Mouse (Mus musculus) forebrain, postnatal 0 days (tissue): ENCODE measurements around the gene Cdh13. TPM values are rescaled to one million over a fixed set of nuclear protein-coding genes. Genes with fewer than 3 reads are reported as not detected.

Experiments used
- ATAC-seq: fragments of 200-750 bp; cut with Nextera tagmentation; 2 replicates; pipeline ENCODE4 v1.8.0; 2017; ENCODE audit warnings: mild to moderate bottlenecking, moderate library complexity
- DNase-seq: peaks from one replicate; pipeline ENCODE4 v3.0.0-alpha.2; 2015
- H3K27ac ChIP-seq: fragments of 300-500 bp; sonication (generic); 2 replicates; pipeline ENCODE4 v1.5.1; 2014; ENCODE audit warnings: low read depth, mild to moderate bottlenecking, antibody characterized with exemption, low read length, moderate library complexity, mixed read lengths
- H3K27me3 ChIP-seq: fragments of 300-500 bp; sonication (generic); 2 replicates; pipeline ENCODE4 v1.6.1; 2014; ENCODE audit warnings: mild to moderate bottlenecking, low read length, mixed read lengths; ENCODE audit not compliant: insufficient read depth
- H3K36me3 ChIP-seq: fragments of 300-500 bp; sonication (generic); 2 replicates; pipeline ENCODE4 v1.6.1; 2014; ENCODE audit warnings: mild to moderate bottlenecking, moderate library complexity; ENCODE audit not compliant: insufficient read depth
- H3K4me1 ChIP-seq: fragments of 300-500 bp; sonication (generic); 2 replicates; pipeline ENCODE4 v1.6.1; 2014; ENCODE audit warnings: antibody characterized with exemption; ENCODE audit not compliant: insufficient read depth
- H3K4me2 ChIP-seq: fragments of 300-500 bp; sonication (generic); 2 replicates; pipeline ENCODE4 v1.6.1; 2014; ENCODE audit warnings: low read depth, mild to moderate bottlenecking, moderate library complexity
- H3K4me3 ChIP-seq: fragments of 300-500 bp; sonication (generic); 2 replicates; pipeline ENCODE4 v1.5.1; 2014; ENCODE audit warnings: low read depth, low read length, mixed read lengths
- H3K9ac ChIP-seq: fragments of 300-500 bp; sonication (generic); 2 replicates; pipeline ENCODE4 v1.6.1; 2014; ENCODE audit warnings: mild to moderate bottlenecking
- H3K9me3 ChIP-seq: fragments of 300-500 bp; sonication (generic); 2 replicates; pipeline ENCODE4 v1.6.1; 2016; ENCODE audit warnings: low read length
- CTCF ChIP-seq: sonication (generic); IDR thresholded peaks from 2 replicates; pipeline ENCODE4 v1.5.1; 2016; ENCODE audit warnings: antibody characterized with exemption, control low read depth, low read depth
- WGBS: fragments of 180-500 bp; shearing (Covaris S2); extraction: QIAGEN DNeasy Blood & Tissue Kit; methylation state at CpG from one replicate; pipeline ENCODE4 v1.1.7; 2014; 5-methylcytosine and 5-hydroxymethylcytosine counted together
- polyA plus RNA-seq: library from polyadenylated mRNA; unstranded; fragments of >200 nt; fragmentation: Nextera tagmentation; extraction: Ambion mirVana; gene quantifications from 2 replicates; pipeline ENCODE4 v1.2.1, GENCODE M21; 2015
- total RNA-seq: library from RNA; depleted of rRNA; stranded (reverse); fragments of >200 nt; gene quantifications from 2 replicates; pipeline ENCODE4 v1.2.3, GENCODE M21; 2014

The Cdh13 gene
- total and polyA plus RNA-seq, 2 experiments from 2014 or later, result 127 to 154 TPM

- Histone ChIP-seq H3K27ac (no peak overlapping the region), H3K9me3 (no peaks in the 10 kb centered on the region), H3K36me3 (no peaks in the 10 kb centered on the region), H3K4me1 (no peaks in the 10 kb centered on the region), H3K4me2 (no peak overlapping the region), H3K4me3 (no peak overlapping the region), H3K27me3 (no peaks in the 10 kb centered on the region), H3K9ac (no peak overlapping the region)
- WGBS, result 94% methylated on average over 5 of the region's 5 CpGs
- TF ChIP-seq CTCF, result no peak
- ATAC-seq, result no peak
- no peak for DNase-seq
Measured at GRCm38 (mm10) chr8:118626425-118626824, 342.9 kb downstream of the Cdh13 start.

DNA sequence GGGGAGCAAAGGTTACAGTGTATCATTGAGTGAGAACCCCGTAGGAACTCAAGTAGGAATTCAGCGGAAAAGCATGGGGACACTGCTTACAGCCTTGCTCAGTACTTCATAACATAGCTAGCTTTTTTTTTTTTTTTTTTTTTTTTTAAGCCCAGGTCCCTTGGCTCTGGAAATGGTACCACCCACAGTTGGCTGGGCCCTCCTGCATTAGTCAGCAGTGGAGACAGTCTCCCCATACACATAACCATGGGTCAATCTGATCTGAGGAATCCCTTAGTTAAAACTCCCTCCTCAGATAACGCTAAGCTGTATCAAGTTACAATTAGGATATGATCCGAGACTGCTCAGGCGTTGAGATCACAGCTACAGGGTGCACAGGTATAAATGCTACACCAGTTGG lies 344.2 kb downstream of the Cdh13 start:
- ATAC-seq (no peak), DNase-seq (no peak)
- Histone ChIP-seq H3K9me3 (no peaks in the 10 kb centered on the region), H3K4me1 (no peaks in the 10 kb centered on the region), H3K4me2 (no peak overlapping the region), H3K4me3 (no peak overlapping the region), H3K9ac (no peak overlapping the region), H3K27ac (no peak overlapping the region), H3K36me3 (no peaks in the 10 kb centered on the region), H3K27me3 (no peaks in the 10 kb centered on the region)
- TF ChIP-seq CTCF, result no peak
- WGBS, result 88% methylated on average over 5 of the region's 5 CpGs

DNA sequence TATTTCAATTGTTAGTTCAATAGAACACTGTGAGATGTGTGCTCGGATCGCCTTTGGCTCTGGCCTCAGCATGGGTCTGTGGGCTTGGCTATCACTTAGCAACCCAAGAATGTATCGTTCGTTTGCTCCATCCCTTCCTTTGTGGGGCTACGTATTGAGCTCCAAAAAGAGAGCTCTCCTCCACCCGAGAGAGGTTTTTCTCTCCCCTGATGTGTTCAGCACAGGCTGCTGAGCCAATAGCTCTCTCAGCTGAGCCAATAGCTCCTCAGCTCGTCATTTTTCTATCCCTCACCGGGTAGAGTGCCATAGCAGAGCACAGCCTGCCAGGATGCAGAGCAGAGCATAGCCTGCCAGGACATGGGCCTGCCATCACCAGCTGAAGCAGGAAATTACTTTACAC lies 345.2 kb downstream of the Cdh13 start:
- H3K4me2 ChIP-seq, result no peak overlapping the region
- H3K4me3 ChIP-seq, result no peak overlapping the region
- TF ChIP-seq CTCF, result no peak
- H3K27me3 ChIP-seq, result no peaks in the 10 kb centered on the region
- WGBS, result 22% methylated on average over 8 of the region's 8 CpGs
- H3K9ac ChIP-seq, result no peak overlapping the region
- H3K27ac ChIP-seq, result peak overlapping the region; percentile 29; the same call in 1 of the 2 replicates
- no peaks in the 10 kb centered on the region for H3K4me1 ChIP-seq
- peak; percentile 88 for ATAC-seq
- no peaks in the 10 kb centered on the region for H3K36me3 ChIP-seq
- no peaks in the 10 kb centered on the region for H3K9me3 ChIP-seq
- peak; percentile 71 for DNase-seq

GRCm38 (mm10) chr8:118635296-118636060 lies 351.9 kb downstream of the Cdh13 start:
- H3K4me1 ChIP-seq, result no peaks in the 10 kb centered on the region
- no peak overlapping the region for H3K27ac ChIP-seq
- no peaks in the 10 kb centered on the region for H3K27me3 ChIP-seq
- no peaks in the 10 kb centered on the region for H3K36me3 ChIP-seq
- no peak overlapping the region for H3K4me2 ChIP-seq
- H3K9me3 ChIP-seq, result no peaks in the 10 kb centered on the region
- ATAC-seq (no peak), DNase-seq (no peak)
- WGBS, result 67% methylated on average over 22 of the region's 22 CpGs
- H3K9ac ChIP-seq, result no peak overlapping the region
- H3K4me3 ChIP-seq, result no peak overlapping the region
- no peak for TF ChIP-seq CTCF

GRCm38 (mm10) chr8:118639606-118640005 lies 356.1 kb downstream of the Cdh13 start:
- H3K27me3 ChIP-seq, result no peaks in the 10 kb centered on the region
- H3K9ac ChIP-seq, result no peak overlapping the region
- ATAC-seq (peak; percentile 64; the same call in 1 of the 2 replicates), DNase-seq (peak; percentile 56)
- no peaks in the 10 kb centered on the region for H3K4me1 ChIP-seq
- no peak overlapping the region for H3K4me3 ChIP-seq
- H3K4me2 ChIP-seq, result no peak overlapping the region
- no peak for TF ChIP-seq CTCF
- no peak overlapping the region for H3K27ac ChIP-seq
- no peaks in the 10 kb centered on the region for H3K9me3 ChIP-seq
- no peaks in the 10 kb centered on the region for H3K36me3 ChIP-seq
- 56% methylated on average over 8 of the region's 8 CpGs for WGBS

DNA sequence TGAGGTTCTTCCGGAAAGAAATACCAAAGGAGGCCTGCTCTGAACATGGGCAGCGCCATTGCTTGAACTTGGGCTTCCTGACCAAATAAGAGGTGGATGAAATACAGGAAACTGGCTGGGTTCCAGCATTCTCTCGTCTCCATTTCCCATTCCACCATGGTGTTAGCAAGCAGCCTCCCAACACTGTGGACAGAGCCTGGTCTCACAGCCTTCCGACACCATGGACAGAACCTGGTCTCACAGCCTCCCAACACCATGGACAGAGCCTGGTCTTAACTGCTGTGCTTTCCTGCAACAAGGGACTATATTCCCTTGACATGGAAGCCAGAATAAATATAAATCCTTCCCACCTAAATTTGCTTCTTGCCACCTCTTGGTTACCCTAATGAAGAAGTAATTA lies 358.3 kb downstream of the Cdh13 start:
- no peak for TF ChIP-seq CTCF

GRCm38 (mm10) chr8:118648801-118649537 lies 365.4 kb downstream of the Cdh13 start:
- Histone ChIP-seq H3K36me3 (no peaks in the 10 kb centered on the region), H3K27me3 (no peaks in the 10 kb centered on the region), H3K27ac (no peak overlapping the region), H3K4me1 (no peaks in the 10 kb centered on the region), H3K9ac (no peak overlapping the region), H3K4me2 (no peak overlapping the region), H3K9me3 (no peaks in the 10 kb centered on the region), H3K4me3 (no peak overlapping the region)
- ATAC-seq, result no peak
- 75% methylated on average over 6 of the region's 6 CpGs for WGBS
- no peak for DNase-seq
- TF ChIP-seq CTCF, result no peak

More for the DNA sequence above, 358.3 kb downstream of the Cdh13 start:
- Histone ChIP-seq H3K27me3 (no peaks in the 10 kb centered on the region), H3K27ac (no peak overlapping the region), H3K4me3 (no peak overlapping the region), H3K4me2 (no peak overlapping the region), H3K4me1 (no peaks in the 10 kb centered on the region), H3K9ac (no peak overlapping the region), H3K36me3 (no peaks in the 10 kb centered on the region), H3K9me3 (no peaks in the 10 kb centered on the region)
- ATAC-seq (no peak), DNase-seq (no peak)
- WGBS, result 89% methylated on average over 4 of the region's 4 CpGs
